Mouse (Mus musculus) urinary bladder, postnatal 4 days (tissue): ENCODE results near the gene Spata48.

ENCODE experiments used
- DNase-seq, 2 experiments: peaks; one replicate each; pipeline ENCODE4 v3.0.0; 2021 to 2022; ENCODE audit warnings: low spot score in 2 of 2

Gene Spata48

DNA sequence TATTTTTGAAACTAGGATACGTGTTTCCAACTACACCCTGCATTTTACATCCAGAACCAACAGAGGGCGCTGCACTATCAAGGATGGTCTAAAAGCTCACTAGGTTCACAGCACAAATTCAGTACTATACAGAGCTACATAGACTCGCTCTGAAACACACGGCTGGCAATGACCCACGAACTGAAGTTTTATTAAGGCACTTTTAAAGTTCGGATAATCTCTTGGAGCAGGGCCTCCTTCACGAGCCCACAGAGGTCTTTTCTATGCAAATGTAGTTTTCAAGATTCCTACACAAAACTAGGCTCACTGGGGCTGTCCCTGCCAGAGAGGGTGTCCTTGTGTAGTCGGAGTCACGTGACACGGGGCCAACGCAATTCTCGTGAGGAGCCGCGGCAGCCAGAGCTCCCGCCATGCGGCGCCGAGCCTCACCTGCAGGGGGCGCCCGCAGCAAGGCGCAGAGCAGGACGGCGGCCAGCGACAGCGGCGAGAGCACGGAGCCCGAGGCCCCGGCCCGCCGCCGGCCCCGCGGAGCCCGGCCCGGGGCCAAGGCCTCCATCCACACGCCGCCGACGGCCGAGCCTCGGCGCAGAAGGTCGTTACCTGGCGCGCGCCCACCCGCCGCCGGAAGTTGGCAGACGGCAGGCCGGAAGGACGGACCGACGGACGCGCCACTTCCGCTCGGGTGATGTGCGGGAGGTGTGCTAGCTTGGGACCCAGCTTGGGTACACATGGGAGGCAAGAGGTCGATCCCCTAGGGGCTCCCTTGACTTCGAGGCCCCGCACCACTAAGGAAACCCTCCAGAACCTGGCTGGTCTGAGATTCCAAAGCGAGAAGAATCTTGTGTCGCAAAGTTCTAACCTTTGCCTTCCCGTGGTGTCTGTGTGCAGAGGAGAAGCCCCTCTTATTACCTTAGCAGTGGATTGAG, at the start of gene Spata48, which contains the start of gene Zpbp:
TSS of gene Spata48 (plus strand) at position 460 of the 926 bp plus-strand sequence.
TSS of gene Zpbp (minus strand) at position 774 of the 926 bp plus-strand sequence.
- DNase-seq, result peak; percentile 87 to 89

DNA sequence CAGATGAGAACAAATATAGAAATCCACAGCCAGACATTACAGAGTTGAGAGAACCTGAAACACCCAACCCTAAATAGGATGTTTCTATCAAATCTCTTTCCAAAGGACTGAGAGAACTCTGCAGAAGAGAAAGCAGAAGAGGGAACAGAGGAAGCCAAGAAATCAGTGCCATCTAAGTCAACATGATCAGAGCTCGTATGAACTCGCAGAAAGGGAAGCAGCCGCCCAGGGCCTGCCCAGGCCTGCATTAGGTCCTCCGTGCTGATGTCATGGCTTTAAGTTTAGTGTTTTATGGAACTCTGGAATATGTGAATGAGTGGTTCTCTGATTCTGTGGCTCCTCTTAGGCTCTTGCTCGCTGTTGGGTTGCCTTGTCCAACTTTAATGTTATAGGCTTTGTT, 47.7 kb upstream of the Spata48 start:
- DNase-seq, result no peak

DNA sequence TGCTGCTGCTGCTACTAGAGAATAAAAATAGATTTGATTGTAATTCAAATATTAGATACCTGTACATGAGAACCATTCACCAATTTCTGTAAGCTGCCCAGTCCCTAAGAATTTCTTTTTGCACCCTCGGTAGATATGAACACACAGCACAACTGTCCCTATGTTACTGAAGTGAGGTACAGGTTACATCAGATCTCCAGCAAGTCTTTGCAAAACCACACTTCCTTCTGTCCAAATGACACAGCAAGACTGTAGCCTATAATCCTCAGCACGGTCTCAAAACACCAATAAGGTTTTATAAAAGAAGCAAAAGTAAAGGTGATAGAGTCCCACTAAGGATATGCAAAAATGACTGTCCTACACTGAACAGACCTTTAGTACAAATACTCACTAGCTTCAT, 44.5 kb upstream of the Spata48 start:
- DNase-seq, result no peak

DNA sequence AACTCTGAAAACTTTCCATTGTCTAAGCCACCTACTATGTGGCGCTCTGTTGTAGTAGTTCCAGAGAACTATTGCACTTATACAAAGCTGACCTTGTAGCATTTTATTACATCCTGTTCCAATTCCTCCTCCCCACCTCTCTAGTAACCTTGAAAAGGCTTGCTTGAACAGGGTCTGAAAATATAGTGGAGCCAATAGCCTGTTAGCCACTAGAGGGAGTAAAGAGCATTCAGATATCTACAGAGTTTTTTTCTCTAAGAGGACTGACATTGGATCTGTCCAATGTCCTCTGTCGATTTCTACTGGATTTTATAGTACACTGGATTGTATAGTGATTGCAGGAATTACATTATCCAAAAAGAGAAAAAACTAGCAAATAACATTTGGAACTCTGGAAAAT, 6.9 kb upstream of the Spata48 start:
- DNase-seq, result no peak

DNA sequence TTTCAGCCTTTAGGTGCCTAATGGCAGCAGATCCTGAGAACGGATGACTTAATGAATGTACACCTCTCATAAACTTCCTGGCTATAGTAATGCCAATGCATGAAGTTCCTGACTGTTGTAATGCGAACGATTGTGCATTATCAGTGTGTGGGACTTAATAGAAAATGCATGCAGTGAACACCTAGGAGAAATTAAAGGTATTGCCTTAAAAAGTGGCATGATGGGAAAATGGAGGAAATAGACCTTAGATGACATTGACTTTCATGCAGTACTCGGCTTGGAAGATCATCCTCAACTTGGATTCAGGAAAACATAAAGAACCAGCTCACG, 632 bp downstream of the Spata48 start:
- no peak for DNase-seq

DNA sequence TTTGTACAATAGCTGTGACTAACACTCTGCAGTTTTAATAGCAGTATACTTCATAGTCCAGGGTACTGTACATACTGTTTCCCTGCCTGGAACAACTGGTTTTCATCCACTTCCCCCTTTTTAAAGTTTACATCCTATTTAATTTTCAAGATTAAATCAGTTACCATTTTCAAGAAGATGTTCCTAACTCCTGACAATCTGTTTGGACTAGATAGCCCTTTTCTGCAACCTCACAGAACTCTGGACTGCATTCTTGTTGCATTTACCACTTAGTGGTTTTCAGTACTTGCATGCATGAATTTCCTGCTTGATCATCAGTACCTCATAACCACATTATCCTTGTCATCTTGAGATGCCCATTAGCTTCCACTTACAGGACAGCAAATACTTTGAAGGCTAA, 7.0 kb downstream of the Spata48 start:
- no peak for DNase-seq

DNA sequence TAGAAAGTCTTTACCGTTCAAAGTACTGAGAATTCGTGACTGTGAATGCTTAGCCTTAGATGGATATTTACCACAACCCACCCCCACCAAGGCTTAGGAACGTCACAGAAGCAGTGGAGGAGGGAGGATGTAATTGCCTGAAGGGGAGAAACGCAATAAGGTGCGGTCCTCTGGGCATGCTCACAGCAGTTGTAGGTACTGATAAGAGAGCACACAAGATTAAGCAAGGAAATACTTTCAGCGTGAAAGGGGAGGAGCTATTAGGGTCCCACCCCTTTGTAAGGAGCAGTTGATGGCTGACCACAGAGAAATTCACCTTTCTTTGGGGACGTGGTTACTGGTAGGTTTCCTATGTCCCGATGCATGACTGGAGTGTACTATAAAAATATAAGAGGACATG, 22.5 kb downstream of the Spata48 start:
- DNase-seq, result no peak

DNA sequence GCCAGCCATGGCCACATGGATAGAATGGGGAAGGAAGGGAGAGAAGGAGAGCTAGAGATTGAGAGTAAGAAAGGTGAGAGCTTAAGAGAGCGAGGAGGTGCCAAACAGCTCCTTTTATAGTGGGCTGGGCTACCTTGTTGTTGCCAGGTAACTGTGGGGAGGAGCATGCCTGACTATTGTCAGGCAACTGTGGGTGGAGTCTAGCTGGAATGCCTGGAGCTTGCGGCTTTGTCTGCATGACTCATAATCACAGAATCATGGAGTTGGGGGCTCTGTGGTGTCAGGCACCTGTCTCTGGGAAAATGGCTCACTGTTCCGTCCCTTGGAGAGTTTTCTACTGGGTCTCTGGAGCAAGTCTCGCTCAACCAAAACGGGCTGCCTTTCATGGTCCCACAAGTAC, 30.1 kb downstream of the Spata48 start:
- no peak for DNase-seq

DNA sequence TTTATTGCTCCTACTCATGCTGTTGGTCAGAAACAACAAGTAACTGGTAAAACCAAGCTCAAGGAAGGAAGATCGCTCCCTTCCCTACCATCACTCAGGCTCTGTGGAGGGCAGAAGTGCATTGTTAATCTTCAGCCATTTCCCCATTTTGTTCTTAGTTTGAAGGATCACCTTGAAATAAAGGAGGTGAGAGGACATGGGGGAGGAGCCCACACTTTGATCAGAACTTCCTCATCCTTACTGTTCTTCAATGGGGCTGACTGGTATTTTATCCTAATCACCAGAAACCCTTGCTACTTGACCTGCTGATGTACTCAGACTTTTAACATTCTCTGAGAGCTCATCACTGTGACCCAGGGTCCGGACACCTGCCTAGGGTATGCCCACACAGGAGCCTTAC, 33.8 kb downstream of the Spata48 start:
- DNase-seq, result no peak

DNA sequence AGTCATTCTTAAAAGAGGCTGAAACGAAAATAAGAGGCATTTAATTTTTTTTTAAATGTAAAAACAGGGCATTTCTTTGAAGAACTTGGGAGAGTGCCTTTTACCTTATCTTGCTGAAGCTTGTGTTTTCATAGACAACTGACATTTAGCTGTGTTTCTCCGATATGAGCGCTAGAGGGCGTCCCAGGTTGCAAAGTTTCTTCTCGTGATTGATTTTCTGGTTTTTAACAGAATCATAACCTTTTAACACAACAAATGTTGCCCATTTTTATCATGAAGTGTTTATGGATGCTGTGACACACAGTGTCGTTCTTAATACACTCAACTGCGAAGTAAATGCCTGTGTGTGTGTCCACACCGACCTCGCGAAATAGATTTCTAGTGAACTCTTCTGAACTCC, 38.0 kb downstream of the Spata48 start:
- DNase-seq, result no peak

DNA sequence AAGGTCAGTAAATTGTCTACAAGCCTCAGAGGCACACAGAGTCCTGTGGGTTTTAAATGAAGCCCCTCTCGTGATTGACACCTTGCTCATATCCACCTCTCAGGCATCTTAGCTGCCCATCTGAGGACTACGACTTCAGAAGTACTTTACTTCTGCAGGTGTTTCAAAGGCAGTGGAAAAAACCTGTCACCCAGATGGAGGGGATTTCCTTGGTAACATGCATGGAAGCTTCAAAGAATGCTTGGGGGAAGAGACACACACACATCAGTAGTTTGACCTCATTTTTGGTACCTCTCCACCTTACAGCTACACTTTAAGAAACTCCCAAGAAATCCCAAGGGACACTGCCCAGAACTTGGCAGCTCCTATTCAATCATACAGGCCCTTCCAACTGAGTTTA, 44.3 kb downstream of the Spata48 start:
- DNase-seq, result no peak

DNA sequence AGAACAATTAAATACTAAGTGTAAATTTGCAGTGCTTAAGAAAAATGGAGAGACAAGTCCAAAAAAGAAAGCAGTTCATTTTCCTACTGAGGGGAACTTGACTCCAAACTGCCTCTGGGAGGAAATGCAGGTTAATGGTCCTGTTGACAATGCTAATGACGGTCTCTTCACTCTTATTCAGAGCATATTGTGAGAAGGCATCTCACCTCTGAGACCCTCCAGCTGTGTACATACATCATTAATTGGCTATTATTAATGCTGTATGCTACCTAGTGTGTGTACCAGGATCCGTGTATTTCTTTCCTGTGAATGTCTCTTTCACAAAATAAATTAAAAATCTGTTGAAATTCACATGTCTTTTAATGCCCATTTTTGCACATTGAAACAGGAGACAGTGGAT, 47.5 kb downstream of the Spata48 start:
- DNase-seq, result no peak

DNA sequence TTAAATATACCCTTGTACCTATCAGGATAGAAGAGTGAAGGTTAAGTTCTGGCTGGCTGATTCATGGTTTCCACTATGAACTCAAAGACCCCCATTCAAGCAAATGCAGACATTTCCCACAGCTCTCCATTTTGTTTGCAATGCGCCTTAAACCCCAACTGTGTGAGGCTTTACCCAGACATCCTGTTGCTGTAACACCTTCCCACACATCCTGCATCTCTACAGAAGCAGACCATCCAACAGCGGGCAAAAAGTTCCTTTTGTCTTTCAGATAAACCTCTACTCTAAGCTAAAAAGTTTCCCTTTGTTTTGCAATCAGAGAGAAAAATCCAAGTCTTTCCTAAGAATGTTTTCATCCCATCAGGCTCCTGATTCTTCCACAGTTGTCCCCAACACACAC, 50.2 kb downstream of the Spata48 start:
- no peak for DNase-seq

DNA sequence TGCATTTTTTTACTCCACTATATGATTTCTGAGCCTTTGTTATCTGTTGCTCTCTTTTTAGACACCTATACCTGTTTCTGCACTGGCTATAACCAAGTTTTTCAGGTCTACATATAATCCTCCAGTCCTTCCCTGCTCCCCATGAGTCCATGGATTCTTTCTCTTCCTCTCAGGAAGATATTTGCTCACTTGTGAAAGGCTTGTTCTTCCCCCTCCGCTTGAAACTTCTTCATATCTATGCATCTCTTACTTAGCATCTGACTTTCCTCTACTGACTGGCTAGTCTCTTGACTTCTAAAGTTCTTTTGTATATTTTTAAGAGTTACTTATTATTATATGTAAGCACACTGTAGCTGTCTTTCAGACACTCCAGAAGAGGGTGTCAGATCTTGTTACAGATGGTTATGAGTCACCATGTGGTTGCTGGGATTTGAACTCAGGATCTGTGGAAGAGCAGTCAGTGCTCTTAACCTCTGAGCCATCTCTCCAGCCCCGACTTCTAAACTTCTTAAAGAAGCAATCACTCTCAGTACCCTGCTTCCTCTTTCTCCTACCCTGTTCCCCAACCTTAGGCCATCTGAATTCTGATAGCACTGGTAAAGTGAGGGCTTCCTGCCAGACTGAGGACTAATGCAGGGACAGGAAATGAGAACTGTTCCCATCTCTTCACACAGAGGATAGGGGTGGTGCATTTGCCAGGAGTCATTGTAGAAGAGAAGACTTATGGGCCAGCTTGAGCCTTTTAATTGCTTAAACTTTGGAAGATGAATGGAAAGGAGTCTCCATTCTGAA, 51.3 kb downstream of the Spata48 start:
- no peak for DNase-seq

DNA sequence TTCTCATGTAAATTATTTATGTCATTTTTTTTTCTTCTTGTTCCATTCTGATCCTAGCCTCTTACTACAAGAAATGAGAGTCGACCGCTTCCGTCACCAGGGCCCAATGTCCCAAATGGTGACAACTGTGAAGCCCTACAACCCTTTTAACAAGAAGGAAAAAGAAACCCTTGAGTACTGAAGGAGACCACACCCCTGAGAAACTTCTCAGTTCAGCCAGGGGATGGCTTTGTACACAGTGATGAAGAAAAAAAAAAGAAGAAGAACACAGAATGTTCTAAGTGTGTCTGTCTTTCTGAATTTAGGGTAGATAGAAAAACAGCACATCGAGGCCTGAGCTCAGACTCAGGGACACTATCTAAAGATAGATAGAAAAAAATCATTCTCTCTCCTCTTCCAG, 53.0 kb downstream of the Spata48 start:
- DNase-seq, result no peak

DNA sequence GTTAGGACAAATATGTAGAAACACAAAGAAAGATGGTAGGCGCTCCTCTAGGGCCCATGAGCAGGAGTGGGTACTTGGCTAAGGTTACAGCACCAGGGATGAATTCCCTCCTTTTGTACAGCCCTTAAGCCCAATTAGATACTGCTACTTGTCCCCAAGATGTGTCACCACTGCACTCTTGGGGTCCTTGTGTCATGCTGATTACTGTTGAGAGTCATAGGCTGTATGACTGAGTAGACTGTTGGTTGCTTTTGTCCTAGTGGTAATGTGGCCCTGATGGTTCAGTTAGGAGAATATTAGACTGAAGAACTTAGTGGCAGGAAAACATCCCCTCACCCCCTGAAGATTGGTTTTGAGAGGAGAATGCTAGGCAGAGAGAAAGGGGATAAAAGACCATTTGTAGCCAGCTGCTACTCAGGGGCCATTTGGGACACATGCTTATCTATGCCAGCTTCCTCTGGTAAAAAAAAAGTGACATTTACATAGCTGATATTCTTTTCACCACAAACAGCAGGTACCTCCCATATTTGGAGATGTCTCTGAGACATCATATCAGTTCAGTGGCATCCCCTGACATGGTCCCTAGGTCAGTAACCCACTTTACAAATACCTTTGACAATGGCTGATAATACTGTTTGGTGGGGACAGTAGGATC, 56.0 kb downstream of the Spata48 start:
- no peak for DNase-seq

DNA sequence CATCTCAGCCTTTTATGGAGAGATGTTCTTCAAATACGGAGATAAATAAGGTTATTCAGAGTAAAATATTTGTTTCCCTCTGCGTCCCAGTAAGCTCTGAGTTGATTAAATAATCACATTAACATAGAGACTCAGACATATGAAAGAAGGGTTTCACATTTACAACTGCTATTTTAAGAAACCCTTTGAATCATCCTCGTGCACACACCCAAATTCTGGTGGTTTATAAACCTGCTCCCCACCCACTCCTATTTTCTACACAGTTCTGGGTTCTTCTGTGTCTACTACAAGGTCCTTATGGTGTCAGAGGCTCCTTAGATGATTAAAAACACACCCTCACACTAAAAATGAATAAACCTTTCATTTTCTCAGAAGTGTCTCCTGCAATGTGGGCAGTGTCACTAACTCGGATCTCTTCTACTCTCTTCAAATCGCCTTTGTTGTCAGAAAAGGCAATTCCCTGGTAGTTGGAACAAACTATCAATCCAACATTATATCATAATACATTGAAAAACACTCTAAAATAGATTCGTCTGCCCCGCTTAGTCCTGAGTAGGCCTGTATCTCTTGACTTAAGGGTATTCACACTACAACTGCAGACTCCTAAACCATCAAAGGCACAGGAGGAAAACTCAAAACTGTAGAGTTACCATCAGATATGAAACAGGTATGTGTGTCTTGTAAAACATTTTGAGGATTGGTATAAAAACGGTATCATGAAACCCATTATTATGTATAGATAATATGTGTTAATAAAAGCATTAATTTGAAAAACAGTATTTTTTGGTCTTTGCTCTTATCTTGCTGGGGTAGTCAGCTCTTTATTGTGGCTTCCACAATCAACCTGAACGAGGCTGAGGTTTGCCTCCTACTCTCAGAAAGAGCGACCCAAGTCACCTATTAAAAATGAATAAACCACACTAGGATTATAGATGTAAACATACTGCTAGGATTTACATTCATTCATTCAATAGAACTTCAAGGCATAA, 57.7 kb downstream of the Spata48 start:
- DNase-seq, result no peak

DNA sequence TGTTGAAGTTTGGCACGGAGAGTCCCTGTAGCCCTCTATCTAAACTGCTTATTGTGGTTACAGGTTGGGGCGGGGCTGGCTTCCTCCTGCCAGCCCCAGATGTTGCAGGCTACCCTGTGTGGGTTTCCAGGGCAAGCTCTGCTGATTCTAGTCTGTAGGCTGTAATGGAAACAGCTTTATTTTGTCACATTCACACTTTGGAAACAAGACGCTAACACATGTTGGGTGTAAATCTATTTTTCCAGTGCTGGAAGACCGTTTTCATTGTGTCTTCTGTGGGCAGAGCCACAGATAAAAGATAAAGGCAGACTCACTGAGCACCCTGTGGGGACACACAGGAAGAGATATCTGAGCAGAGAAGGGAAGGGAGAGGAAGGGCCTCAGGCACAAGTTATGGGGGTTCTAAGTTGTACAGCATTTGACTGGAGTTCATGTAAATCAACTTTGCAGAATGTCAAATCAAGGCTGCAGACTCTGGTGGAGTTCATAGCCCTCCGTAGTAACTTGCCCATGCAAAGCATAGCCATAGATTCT, 60.1 kb downstream of the Spata48 start:
- DNase-seq, result no peak

DNA sequence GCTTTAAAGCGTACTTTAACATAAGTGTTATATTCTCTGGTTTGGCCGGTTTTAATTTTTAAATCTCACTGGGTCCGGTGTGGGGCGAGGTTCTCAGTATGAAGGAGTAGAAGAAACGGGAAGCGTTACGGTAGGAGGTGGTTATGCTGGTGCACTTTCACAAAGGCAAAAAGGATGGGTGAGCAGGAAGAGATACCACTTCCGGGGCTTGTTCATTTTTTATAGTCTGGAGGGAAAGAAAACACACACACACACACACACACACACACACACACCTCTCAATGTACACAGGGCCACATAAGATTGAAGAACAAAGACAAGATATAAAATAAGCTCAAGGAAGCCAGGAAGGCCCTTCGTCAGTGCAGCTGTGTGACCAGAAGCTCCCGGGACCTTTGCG, 66.9 kb downstream of the Spata48 start:
- no peak for DNase-seq

DNA sequence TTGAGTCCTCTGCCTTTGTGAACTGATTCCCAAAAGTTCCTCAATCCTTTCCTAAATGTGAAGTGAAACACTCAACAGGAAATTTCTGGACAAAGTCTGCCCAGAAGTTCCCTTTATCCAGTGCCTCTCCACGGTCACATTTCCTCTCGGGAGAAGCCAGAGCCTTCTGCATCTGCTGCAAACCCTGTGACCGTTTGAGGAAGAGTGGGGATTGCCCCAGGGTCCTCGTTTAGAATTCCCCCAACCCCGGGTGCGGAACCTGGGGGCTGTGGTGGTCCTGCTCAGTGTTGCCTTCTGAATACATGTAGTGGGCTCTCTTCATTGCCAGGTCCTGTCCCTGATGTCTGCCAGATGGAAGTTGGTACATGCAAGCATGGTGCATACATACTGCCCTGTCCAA, 67.3 kb downstream of the Spata48 start:
- no peak for DNase-seq

DNA sequence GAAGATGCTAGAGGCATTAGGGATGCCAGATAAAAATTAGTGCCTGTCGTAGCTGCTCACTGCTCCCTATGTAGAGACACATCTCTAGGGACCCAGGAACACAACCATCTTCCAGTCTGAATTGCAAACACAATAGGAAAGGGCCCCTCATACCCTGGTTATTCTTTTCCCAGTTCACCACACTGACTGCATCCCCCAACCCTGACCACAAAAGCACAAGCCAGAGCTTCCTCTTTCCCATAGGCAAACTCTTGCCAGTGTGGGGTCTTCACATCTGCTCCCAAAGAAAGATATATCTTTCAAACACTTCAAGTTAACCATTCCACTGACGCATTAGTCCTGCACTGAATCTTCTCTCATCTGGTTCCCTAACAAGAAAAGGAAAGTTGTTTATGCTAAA, 68.2 kb downstream of the Spata48 start:
- DNase-seq, result no peak
